In the genomic region with DNA sequence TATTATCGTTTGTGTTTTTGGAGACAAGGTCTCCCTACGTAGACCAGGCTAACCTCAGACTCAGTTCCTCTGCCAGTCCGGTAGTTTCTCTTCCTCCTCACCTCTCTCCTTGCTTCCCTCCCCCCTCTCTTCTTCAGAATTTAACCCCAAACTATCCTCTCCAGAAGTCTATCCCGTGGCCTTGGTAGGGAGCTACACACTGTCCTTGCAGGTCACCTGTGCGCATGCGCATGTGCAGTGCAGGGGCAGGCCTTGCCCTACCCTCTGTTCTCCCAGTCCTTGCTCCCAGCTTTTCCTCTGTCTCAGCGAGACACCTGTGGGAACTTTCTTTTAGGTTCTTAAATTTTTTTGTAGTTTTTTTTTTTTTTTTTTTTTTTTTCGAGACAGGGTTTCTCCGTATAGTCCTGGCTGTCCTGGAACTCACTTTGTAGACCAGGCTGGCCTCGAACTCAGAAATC, we compare ENCODE assay signal across 31 mouse cellular contexts. TPM values are rescaled to one million over a fixed set of nuclear protein-coding genes. Genes with fewer than 3 reads are reported as not detected.
DNase-seq lines count a peak whose midpoint lies in the region; ATAC-seq and TF ChIP-seq lines count a peak whose summit lies in the region.
"Had no signal": no experiment of that assay in that cellular context is flagged by ENCODE, and none has a peak within 500 bp of the region (broad histone marks: within the 10 kb centered on the region; RNA-seq: fewer than 3 reads in every experiment).

No protein-coding gene starts in this region.

- H3K9me3 ChIP-seq in CH12.LX (replicated peaks; ENCODE audit: low read length): peaks cover 7% of the 10 kb centered on the region
- H3K9me3 ChIP-seq in limb, embryonic 12.5 days: no peaks in the 10 kb centered on the region
- no peaks in the 10 kb centered on the region for H3K9me3 ChIP-seq in midbrain, embryonic 16.5 days (replicated peaks; ENCODE audit: control insufficient read depth, low read length, poor library complexity, severe bottlenecking)
- H3K9me3 ChIP-seq: embryonic facial prominence, embryonic 10.5 days; embryonic facial prominence, embryonic 13.5 days; forebrain, embryonic 12.5 days; forebrain, embryonic 15.5 days; heart, embryonic 13.5 days had no signal

- H3K36me3 ChIP-seq in CH12.LX (replicated peaks in 1 of 2; ENCODE audit: control insufficient read depth in 1 of 2, insufficient read depth in 1 of 2, low read length in 1 of 2): peaks cover 0 to 26% of the 10 kb centered on the region in 2 experiments
- no peaks in the 10 kb centered on the region for H3K36me3 ChIP-seq in limb, embryonic 12.5 days
- no peaks in the 10 kb centered on the region for H3K36me3 ChIP-seq in midbrain, embryonic 16.5 days (ENCODE audit: control insufficient read depth, insufficient read depth, low read length)
- H3K36me3 ChIP-seq: embryonic facial prominence, embryonic 10.5 days; embryonic facial prominence, embryonic 13.5 days; forebrain, embryonic 12.5 days; forebrain, embryonic 15.5 days; heart, embryonic 13.5 days had no signal

- H3K4me2 ChIP-seq in CH12.LX (ENCODE audit: insufficient read depth, low read depth, poor library complexity, severe bottlenecking): peak overlapping the region; percentile 93
- H3K4me2 ChIP-seq in limb, embryonic 12.5 days: peak overlapping the region; percentile 46; the same call in 1 of the 2 replicates
- H3K4me2 ChIP-seq in midbrain, embryonic 16.5 days (ENCODE audit: low read length): no peak overlapping the region
- H3K4me2 ChIP-seq: forebrain, embryonic 12.5 days; forebrain, embryonic 15.5 days; hindbrain, embryonic 14.5 days had no signal

- in situ Hi-C loops in CH12.LX (cut with MboI; ENCODE audit: low pct_ligation_motif_present, low pct_unique_long_range_greater_than_20kb, low sequenced_read_pairs): no loop called here

- no peak for TF ChIP-seq POLR2A in CH12.LX (IDR thresholded peaks at IDR 0.05; ENCODE audit: low read depth, low read length)

- H3K27me3 ChIP-seq in CH12.LX (replicated peaks): no peaks in the 10 kb centered on the region
- peaks cover 11% of the 10 kb centered on the region for H3K27me3 ChIP-seq in limb, embryonic 12.5 days
- peaks cover 12% of the 10 kb centered on the region for H3K27me3 ChIP-seq in midbrain, embryonic 16.5 days (ENCODE audit: control insufficient read depth, insufficient read depth, low read depth, low read length)

- H3K79me2 ChIP-seq in CH12.LX (replicated peaks; ENCODE audit: control insufficient read depth, extremely low read depth, insufficient read depth, poor library complexity, severe bottlenecking): no peaks in the 10 kb centered on the region

- TF ChIP-seq EP300 in CH12.LX (IDR thresholded peaks at IDR 0.05; ENCODE audit: low read length): peak; percentile 81

- TF ChIP-seq RAD21 in CH12.LX (IDR thresholded peaks at IDR 0.05; ENCODE audit: low read depth, low read length): no peak; the same call in none of the 2 replicates

- peak overlapping the region in 1 of 3 experiments; percentile 37 for H3K4me3 ChIP-seq in CH12.LX (replicated peaks in 1 of 3; ENCODE audit: low read depth in 2 of 3, low read length in 2 of 3, poor library complexity in 1 of 3)
- H3K4me3 ChIP-seq in limb, embryonic 12.5 days (replicated peaks): no peak overlapping the region
- no peak overlapping the region for H3K4me3 ChIP-seq in midbrain, embryonic 16.5 days (ENCODE audit: low read depth, low read length)
- H3K4me3 ChIP-seq: embryonic facial prominence, embryonic 13.5 days; erythroblast, embryonic 14.5 days; forebrain, embryonic 12.5 days; forebrain, embryonic 15.5 days had no signal

- H3K9ac ChIP-seq in CH12.LX (ENCODE audit: insufficient read depth, low read depth): peak overlapping the region; percentile 64
- H3K9ac ChIP-seq in limb, embryonic 12.5 days (replicated peaks): no peak overlapping the region
- H3K9ac ChIP-seq in midbrain, embryonic 16.5 days (ENCODE audit: low read depth, low read length): no peak overlapping the region
- H3K9ac ChIP-seq: embryonic facial prominence, embryonic 13.5 days; forebrain, embryonic 12.5 days; forebrain, embryonic 15.5 days; heart, embryonic 13.5 days; hindbrain, embryonic 14.5 days had no signal

- DNase-seq in A20 (ENCODE audit: low read depth, low spot score) (peak; percentile 45), CH12.LX (ENCODE audit: extremely low read depth) (no peak)
- DNase-seq in layer of hippocampus, postnatal 10 days (ENCODE audit: low spot score in 2 of 2): no peak
- no peak for DNase-seq in urinary bladder, postnatal 4 days (ENCODE audit: low spot score in 2 of 2)
- DNase-seq: adrenal gland, adult 8-10 months; adrenal gland, postnatal 25 days; cerebellum, adult 11-12 months; cerebellum, adult 8-10 months; cerebellum, postnatal 36 days; gastrocnemius, postnatal 25 days; heart, postnatal 14 days; heart, postnatal 4 days had no signal

- WGBS in limb, embryonic 12.5 days: 69% methylated on average over 10 of the region's 10 CpGs
- 87% methylated on average over 10 of the region's 10 CpGs for WGBS in midbrain, embryonic 16.5 days

- peak; percentile 38; the same call in 1 of the 2 replicates for ATAC-seq in granulocyte monocyte progenitor cell, adult 5-6 weeks (replicated peaks; ENCODE audit: poor library complexity, severe bottlenecking)
- no peak for ATAC-seq in limb, embryonic 12.5 days (ENCODE audit: insufficient number of reproducible peaks, insufficient read depth, low FRiP score, low TSS enrichment, low read depth)
- no peak for ATAC-seq in midbrain, embryonic 16.5 days
- ATAC-seq: activated CD4-positive, CD25-positive, alpha-beta regulatory T cell, adult 4 months; forebrain, embryonic 15.5 days; hindbrain, postnatal 0 days; inflammation-experienced regulatory T-cells, adult 6 months had no signal

- peaks cover 33 to 74% of the 10 kb centered on the region in 2 experiments for H3K4me1 ChIP-seq in CH12.LX (ENCODE audit: control insufficient read depth in 1 of 2, insufficient read depth in 2 of 2)
- peaks cover 23% of the 10 kb centered on the region for H3K4me1 ChIP-seq in limb, embryonic 12.5 days (replicated peaks)
- peaks cover 10% of the 10 kb centered on the region; the same call in 1 of the 2 replicates for H3K4me1 ChIP-seq in midbrain, embryonic 16.5 days (ENCODE audit: control insufficient read depth, insufficient read depth, low read length)

- peak overlapping the region; percentile 75 for H3K27ac ChIP-seq in CH12.LX (ENCODE audit: insufficient read depth, low read depth)
- peak overlapping the region; percentile 74 for H3K27ac ChIP-seq in limb, embryonic 12.5 days
- no peak overlapping the region for H3K27ac ChIP-seq in midbrain, embryonic 16.5 days (ENCODE audit: low read length)
- H3K27ac ChIP-seq: embryonic facial prominence, embryonic 10.5 days; embryonic facial prominence, embryonic 13.5 days; forebrain, embryonic 12.5 days; forebrain, embryonic 15.5 days; heart, embryonic 13.5 days; hindbrain, embryonic 14.5 days; hindbrain, postnatal 0 days had no signal

- TF ChIP-seq CTCF in CH12.LX (conservative IDR thresholded peaks at IDR 0.05 in 1 of 2, IDR thresholded peaks at IDR 0.05 in 1 of 2; ENCODE audit: low read depth in 2 of 2, low read length in 2 of 2): no peak

- dilution Hi-C loops in CH12.LX (cut with MboI; ENCODE audit: extremely low pct_ligation_motif_present, extremely low pct_unique_long_range_greater_than_20kb, low sequenced_read_pairs): no loop called here

TF ChIP-seq in CH12.LX, 34 proteins besides CTCF, POLR2A, EP300 and RAD21:
- TF ChIP-seq RCOR1 (conservative IDR thresholded peaks at IDR 0.05; ENCODE audit: low read depth, low read length) (no peak), CHD1 (IDR thresholded peaks at IDR 0.05; ENCODE audit: low read depth, low read length) (0 out of 2 replicates have a peak, but pooled peaks have one; percentile 59), ZNF384 (IDR thresholded peaks at IDR 0.05; ENCODE audit: low read depth, low read length) (peak; percentile 58; the same call in 1 of the 2 replicates), JUND (conservative IDR thresholded peaks at IDR 0.05; ENCODE audit: low read depth, low read length) (no peak), TBP (conservative IDR thresholded peaks at IDR 0.05; ENCODE audit: low read depth, low read length) (0 out of 2 replicates have a peak, but pooled peaks have one; percentile 11), NRF1 (IDR thresholded peaks at IDR 0.05; ENCODE audit: low read depth, low read length) (peak; percentile 74), MAFK (IDR thresholded peaks at IDR 0.05; ENCODE audit: insufficient replicate concordance, low read length) (no peak), BHLHE40 (IDR thresholded peaks at IDR 0.05; ENCODE audit: low read depth, low read length) (peak; percentile 58; the same call in 1 of the 2 replicates), ETS1 (conservative IDR thresholded peaks at IDR 0.05; ENCODE audit: low read depth, low read length) (peak; percentile 31), SMC3 (IDR thresholded peaks at IDR 0.05; ENCODE audit: low read depth, low read length) (no peak), CHD2 (IDR thresholded peaks at IDR 0.05; ENCODE audit: low read length) (peak; percentile 75), MAX (IDR thresholded peaks at IDR 0.05; ENCODE audit: low read length) (no peak), MEF2A (IDR thresholded peaks at IDR 0.05; ENCODE audit: borderline replicate concordance, low read depth, low read length) (no peak; the same call in 1 of the 2 replicates), IRF4 (IDR thresholded peaks at IDR 0.05; ENCODE audit: low read depth, low read length) (peak; percentile 90)

RNA-seq across cellular contexts. Expression of a gene that starts 3.3 kb away (rescaled TPM):
- 1.8 and 2.8 TPM in 2 replicates for total RNA-seq in CH12.LX (2012; rRNA removed)
- 3.4 and 4.8 TPM in 2 replicates for total RNA-seq in CH12.LX (2014; rRNA removed)
- polyA plus RNA-seq in CH12.LX (2012; ENCODE audit: insufficient read length, low read depth): 2.8 and 3.6 TPM in 2 replicates
- total RNA-seq in granulocyte monocyte progenitor cell, adult 5-6 weeks (2014; fragmentation: Nextera tagmentation): not detected in 2 replicates
- not detected in 2 replicates for total RNA-seq in granulocyte monocyte progenitor cell, adult 5-6 weeks (2017)
- not detected in 2 replicates for polyA plus RNA-seq in limb, embryonic 12.5 days (2016; fragmentation: Nextera tagmentation; extraction: Ambion mirVana)
- not detected in 2 replicates for polyA plus RNA-seq in midbrain, embryonic 16.5 days (2015; fragmentation: Nextera tagmentation; extraction: Ambion mirVana)
- not detected for total RNA-seq in layer of hippocampus, postnatal 10 days (2021)
- total RNA-seq: adrenal gland, adult 8-10 months; adrenal gland, postnatal 25 days; gastrocnemius, adult 8-10 months; gastrocnemius, postnatal 25 days; heart, postnatal 14 days; heart, postnatal 4 days; hindbrain, postnatal 0 days; MEL had no signal
- polyA plus RNA-seq: activated CD4-positive, CD25-positive, alpha-beta regulatory T cell, adult 4 months; brain, embryonic 14.5 days; cortical plate, adult 2 months; embryonic facial prominence, embryonic 10.5 days; embryonic facial prominence, embryonic 13.5 days; erythroblast, embryonic 14.5 days; forebrain, embryonic 12.5 days; forebrain, embryonic 15.5 days; heart, embryonic 13.5 days; hindbrain, embryonic 11.5 days; hindbrain, embryonic 14.5 days; hindbrain, postnatal 0 days; inflammation-experienced regulatory T-cells, adult 6 months had no signal

RNA-seq across cellular contexts. Expression of a gene that starts 19.4 kb away (rescaled TPM):
- total RNA-seq in CH12.LX (2012; rRNA removed): 26.3 and 35.6 TPM in 2 replicates
- total RNA-seq in CH12.LX (2014; rRNA removed): 75.5 and 83.1 TPM in 2 replicates
- polyA plus RNA-seq in CH12.LX (2012; ENCODE audit: insufficient read length, low read depth): 19.5 and 24.5 TPM in 2 replicates
- total RNA-seq in granulocyte monocyte progenitor cell, adult 5-6 weeks (2014; fragmentation: Nextera tagmentation): 1.5 TPM in 1 of 2 replicates, not detected in the other
- total RNA-seq in granulocyte monocyte progenitor cell, adult 5-6 weeks (2017): not detected in 2 replicates
- 2.0 and 2.6 TPM in 2 replicates for polyA plus RNA-seq in limb, embryonic 12.5 days (2016; fragmentation: Nextera tagmentation; extraction: Ambion mirVana)
- 5.2 and 5.5 TPM in 2 replicates for polyA plus RNA-seq in midbrain, embryonic 16.5 days (2015; fragmentation: Nextera tagmentation; extraction: Ambion mirVana)
- total RNA-seq in layer of hippocampus, postnatal 10 days (2021): not detected
- total RNA-seq: adrenal gland, adult 8-10 months; adrenal gland, postnatal 25 days; gastrocnemius, adult 8-10 months; gastrocnemius, postnatal 25 days; heart, postnatal 14 days; heart, postnatal 4 days; hindbrain, postnatal 0 days had no signal
- polyA plus RNA-seq: brain, embryonic 14.5 days; cortical plate, adult 2 months; erythroblast, embryonic 14.5 days; gonadal fat pad, adult 2 months had no signal

Comparison
In these comparisons a context has a peak if more than half of its experiments do, and no peak if none do; other contexts are left out.
1. RNA of a gene that starts 19.4 kb away (total RNA-seq): 26.3 to 83.1 TPM in CH12.LX; 1.5 TPM in granulocyte monocyte progenitor cell, adult 5-6 weeks and not detected in layer of hippocampus, postnatal 10 days; every median in the first group is over 10 times any median in the second.